Mouse (Mus musculus) large intestine, adult 2 months (tissue): Measurements from ENCODE around the gene Hira. TPM values are rescaled to one million over a fixed set of nuclear protein-coding genes. Genes with fewer than 3 reads are reported as not detected.
"Not testable (repeated sequence)": the region's sequence is repeated elsewhere in the genome, so short reads cannot be mapped to it uniquely, and the experiment has no call there.

Source experiments
- DNase-seq: peaks from one replicate; pipeline ENCODE4 v3.0.0-alpha.2; 2012; ENCODE audit warnings: low read depth, low spot score
- WGBS: fragments of 180-500 bp; shearing (Covaris S2); methylation state at CpG from one replicate; pipeline ENCODE4 v1.1.7; 2018; 5-methylcytosine and 5-hydroxymethylcytosine counted together
- polyA plus RNA-seq: library from polyadenylated mRNA; depleted of rRNA; stranded (reverse); fragments of >200 nt; gene quantifications from 2 replicates; pipeline ENCODE4 v1.2.3, GENCODE M21; 2012

Gene Hira
- polyA plus RNA-seq, 1 experiment, result 50.9 TPM

DNA sequence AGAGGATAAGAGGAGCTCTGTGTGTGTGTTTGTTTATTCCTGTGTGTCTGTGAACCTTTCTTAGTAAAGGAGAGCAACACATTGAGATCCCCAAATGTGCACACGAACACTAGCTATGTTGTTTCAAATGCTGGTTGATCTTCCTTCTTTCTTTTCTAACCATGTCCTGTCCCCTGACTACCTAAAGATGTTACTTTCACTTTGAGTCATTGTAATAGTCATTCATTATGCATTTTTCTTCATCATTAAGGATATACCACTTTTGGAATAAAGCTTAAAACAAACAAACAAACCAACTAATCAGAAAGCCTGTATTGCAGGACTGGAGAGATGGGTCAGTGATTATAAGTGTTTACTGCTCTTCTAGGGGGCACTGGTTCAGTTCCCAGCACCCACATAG, 28.8 kb downstream of the Hira start:
- 94% methylated on average over 1 of the region's 1 CpGs for WGBS
- no peak for DNase-seq

- 96% methylated on average over 4 of the region's 4 CpGs for WGBS
Measured at GRCm38 (mm10) chr16:18916064-18916463, 39.2 kb downstream of the Hira start.

GRCm38 (mm10) chr16:18921771-18922170, 44.9 kb downstream of the Hira start:
- 94% methylated on average over 2 of the region's 2 CpGs for WGBS
- no peak for DNase-seq

More at GRCm38 (mm10) chr16:18916064-18916463, 39.2 kb downstream of the Hira start:
- no peak for DNase-seq

DNA sequence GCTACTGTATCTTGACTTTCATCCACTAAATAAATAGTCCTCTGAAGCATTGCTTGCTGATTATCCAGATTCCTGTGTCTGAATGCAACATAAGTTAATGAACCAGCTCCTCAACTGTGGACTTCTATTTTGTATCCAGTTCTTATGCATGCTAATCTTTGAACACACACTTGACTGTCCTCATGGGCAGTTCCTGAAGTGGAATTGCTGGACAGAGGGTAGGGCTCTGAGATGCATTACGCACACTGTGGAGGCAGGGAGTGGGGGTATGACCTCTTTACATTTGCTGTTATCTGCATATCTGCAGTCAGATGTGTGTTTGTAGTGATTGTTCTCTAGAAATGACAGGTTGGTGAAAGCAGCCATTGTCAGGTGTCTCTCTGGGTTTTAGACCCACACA, 51.1 kb downstream of the Hira start:
- WGBS, result 100% methylated on average over 1 of the region's 1 CpGs
- no peak for DNase-seq

- DNase-seq, result no peak
- 86% methylated on average over 5 of the region's 5 CpGs for WGBS
Measured at GRCm38 (mm10) chr16:18938321-18939082, 61.7 kb downstream of the Hira start.

- 85% methylated on average over 6 of the region's 6 CpGs for WGBS
- DNase-seq, result no peak
Measured at GRCm38 (mm10) chr16:18943906-18944305, 67.1 kb downstream of the Hira start.

GRCm38 (mm10) chr16:18948941-18949340, 72.1 kb downstream of the Hira start:
- 96% methylated on average over 9 of the region's 9 CpGs for whole genome bisulfite sequencing
- DNase-seq, result no peak

- DNase-seq, result no peak
- WGBS, result 98% methylated on average over 2 of the region's 2 CpGs
Measured at GRCm38 (mm10) chr16:18950351-18950750, 73.5 kb downstream of the Hira start.

- no peak for DNase-seq
Measured at GRCm38 (mm10) chr16:18952813-18953212, 76.0 kb downstream of the Hira start.

DNA sequence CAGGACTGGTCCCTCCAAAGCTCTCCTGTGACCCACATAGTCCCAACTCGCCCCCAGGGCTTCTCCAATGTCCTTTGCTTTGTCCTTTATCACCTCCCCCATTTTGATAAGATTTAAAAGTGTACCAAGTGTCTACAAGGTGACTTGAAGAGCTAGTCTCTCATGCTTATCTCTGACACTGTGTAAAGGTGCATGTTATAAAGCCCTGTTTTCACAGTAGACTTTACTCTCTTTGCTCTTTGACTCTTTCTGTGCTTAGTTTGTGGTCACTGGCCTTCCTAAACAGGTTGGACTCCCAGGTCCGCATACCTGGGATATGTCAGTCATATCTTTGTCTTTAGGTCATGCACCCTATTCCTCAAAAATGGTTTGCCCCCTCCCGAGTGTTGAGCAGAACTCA, 78.2 kb downstream of the Hira start:
- WGBS, result 91% methylated on average over 3 of the region's 3 CpGs
- no peak for DNase-seq

GRCm38 (mm10) chr16:18963486-18963885, 86.6 kb downstream of the Hira start:
- no peak for DNase-seq

DNA sequence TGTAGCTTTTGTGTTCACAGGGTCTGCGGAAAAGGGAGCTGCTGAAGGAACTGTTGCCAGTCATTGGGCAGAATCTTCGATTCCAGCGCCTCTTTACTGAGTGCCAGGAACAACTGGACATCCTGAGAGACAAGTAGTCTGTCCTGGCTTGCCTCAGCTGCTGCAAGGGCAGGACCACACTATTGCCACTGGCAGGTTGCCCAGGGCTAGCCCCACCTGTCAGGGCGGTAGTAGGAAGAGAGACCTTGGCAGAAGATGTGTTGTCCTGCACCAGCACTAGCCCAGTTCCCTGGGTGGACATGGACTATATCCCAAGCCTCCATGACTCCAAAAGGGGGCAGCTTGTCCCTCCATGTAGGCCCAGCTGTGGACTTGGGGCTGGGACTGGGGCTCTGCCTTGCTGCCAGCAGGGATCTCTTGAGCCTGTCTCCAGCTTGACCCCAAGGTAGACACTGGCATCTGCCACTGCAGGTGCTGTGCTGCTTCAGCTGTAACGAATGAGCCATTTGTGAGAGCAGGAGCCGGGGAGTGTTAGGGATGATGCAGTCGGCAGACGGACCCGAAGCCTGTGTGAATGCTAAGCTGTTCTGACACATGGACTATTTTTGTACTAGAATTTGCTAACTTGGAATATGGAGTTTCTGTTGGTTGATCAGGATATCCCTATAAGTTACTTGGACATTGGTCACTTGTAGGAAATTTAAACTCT, 92.7 kb downstream of the Hira start:
- 86% methylated on average over 9 of the region's 9 CpGs for WGBS
- no peak for DNase-seq

- WGBS, result 56% methylated on average over 3 of the region's 3 CpGs
- no peak for DNase-seq
Measured at GRCm38 (mm10) chr16:18970837-18971236, 94.0 kb downstream of the Hira start.

- DNase-seq, result not testable (repeated sequence)
- WGBS, result 92% methylated on average over 23 of the region's 23 CpGs
Measured at GRCm38 (mm10) chr16:18975665-18976064, 98.8 kb downstream of the Hira start.

DNA sequence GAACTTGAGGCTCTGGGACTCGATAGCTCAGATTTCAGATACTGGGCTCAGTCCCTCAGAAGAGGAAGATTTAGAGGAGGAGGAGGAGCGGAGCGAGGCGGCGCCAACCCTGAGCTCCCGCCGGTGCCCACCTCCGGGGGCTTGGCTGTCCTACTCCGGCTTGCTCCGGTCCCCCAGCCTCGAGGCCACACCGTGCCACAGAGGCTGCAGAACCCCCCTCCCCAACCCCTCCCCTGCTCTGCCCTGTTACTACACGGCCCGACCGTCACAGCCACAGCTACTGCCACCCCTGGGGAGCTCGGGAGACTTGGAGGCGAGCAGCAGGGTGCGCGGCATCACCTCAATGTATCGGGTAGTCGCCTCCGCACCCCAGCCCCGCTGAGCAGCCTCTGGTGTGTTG, 99.5 kb downstream of the Hira start:
- WGBS, result 89% methylated on average over 23 of the region's 23 CpGs
- DNase-seq, result no peak

DNA sequence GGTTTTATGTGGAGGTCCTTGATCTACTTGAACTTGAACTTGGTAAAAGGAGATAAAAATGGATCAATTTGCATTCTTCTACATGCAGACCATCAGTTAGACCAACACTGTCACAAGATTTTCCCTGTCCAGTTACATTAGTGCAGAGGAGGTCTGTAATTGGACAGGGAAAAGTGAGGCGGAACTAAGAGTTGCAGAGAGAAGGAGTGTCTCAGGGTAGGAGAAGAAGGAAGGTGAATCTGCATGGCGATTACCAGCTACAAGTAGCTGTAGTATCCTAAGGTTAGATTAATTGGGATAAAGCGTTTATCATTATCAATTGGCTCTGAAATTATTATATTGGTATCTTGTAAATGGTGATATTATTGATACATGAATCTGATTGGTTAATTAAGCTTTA, 109.5 kb downstream of the Hira start:
- no peak for DNase-seq
- WGBS, result 95% methylated on average over 3 of the region's 3 CpGs

- 85% methylated on average over 5 of the region's 5 CpGs for WGBS
- no peak for DNase-seq
Measured at GRCm38 (mm10) chr16:18986860-18987259, 110.0 kb downstream of the Hira start.

GRCm38 (mm10) chr16:19002610-19003389, 126.0 kb downstream of the Hira start:
- 31% methylated on average over 2 of the region's 2 CpGs for WGBS
- not testable (repeated sequence) for DNase-seq

DNA sequence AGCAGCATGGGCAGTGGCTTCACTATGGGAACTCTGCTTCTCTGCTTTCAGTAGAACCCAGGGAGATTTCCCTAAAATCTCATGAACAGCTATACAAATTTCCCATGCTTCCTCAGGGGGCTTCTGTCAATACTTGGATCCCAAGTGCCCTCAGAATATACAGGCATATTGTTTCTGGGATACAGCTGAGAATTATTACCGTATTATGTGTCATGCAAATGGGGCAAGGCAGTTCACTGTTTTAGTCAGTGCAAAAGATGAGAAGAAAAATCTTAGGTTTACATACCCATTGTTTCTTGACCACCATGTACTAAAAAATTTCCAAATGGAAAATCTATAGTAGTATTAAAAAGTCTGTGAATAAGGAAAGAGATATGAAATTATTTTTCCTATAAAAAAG, 126.9 kb downstream of the Hira start:
- 91% methylated on average over 1 of the region's 1 CpGs for WGBS
- no peak for DNase-seq

DNA sequence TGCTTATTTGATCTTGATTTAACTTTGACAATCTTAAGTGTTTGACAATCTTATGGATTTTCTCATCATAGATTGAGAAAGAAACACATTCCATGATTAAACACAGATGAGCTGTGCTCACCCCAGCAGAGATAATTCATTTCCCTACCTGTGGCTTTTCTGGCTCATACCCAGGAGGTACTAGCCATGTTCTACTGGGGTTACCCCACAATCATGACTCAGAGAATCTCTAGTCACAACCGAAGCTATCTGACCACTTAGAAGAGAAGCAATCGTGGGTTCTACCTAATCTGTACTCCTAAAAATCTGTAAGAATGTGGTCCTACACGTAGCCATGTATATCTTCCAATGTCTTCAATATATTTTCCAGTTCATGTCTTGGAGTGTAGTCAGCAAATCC, 128.5 kb downstream of the Hira start:
- no peak for DNase-seq
- WGBS, result 60% methylated on average over 3 of the region's 3 CpGs

DNA sequence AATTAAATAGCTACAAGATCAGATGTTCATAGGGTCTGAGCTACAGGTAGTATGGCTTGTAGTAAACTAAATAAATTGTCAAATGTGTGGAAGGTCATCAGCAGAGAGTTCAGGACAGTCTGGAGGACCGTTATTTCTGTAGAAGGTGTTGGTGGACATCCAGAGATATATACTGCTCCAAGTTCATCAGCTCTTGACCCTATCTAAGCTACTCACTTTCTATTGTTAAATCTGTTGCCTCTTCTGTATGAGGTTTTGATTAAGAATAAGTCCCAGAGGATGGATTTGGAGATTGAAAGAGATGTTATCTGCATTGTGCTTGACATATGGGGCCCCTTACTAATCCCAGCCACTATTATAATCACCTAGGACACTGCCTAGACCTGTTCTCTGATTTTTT, 129.9 kb downstream of the Hira start:
- no peak for DNase-seq
- WGBS, result 76% methylated on average over 1 of the region's 1 CpGs
